Comparison of ENCODE assay signal across 15 mouse cellular contexts in the genomic region with DNA sequence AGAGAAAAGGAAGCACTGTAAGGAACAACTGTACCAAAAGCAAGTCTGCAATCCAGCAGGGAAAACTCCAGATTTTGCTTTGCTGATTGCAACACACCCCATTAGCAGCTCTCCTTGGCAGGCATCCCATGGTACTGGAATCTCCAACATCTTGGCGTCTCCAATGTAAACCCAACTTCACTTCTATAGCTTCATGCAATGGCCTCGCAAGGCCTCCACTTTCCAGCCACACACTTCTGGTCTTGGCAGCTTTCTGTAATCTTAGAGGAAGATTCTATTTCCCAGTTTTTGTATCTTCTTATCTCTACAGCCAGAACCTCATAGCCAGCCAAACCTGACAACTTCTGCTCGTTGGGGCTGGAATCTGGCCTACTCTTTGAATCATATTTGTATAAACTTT. TPM values are rescaled to one million over a fixed set of nuclear protein-coding genes. Genes with fewer than 3 reads are reported as not detected.
DNase-seq lines count a peak whose midpoint lies in the region; ATAC-seq and TF ChIP-seq lines count a peak whose summit lies in the region.
"Had no signal": no experiment of that assay in that cellular context is flagged by ENCODE, and none has a peak within 500 bp of the region (broad histone marks: within the 10 kb centered on the region; RNA-seq: fewer than 3 reads in every experiment).

No protein-coding gene starts in this region.

- peak; percentile 95 for ATAC-seq in lung, embryonic 14.5 days (ENCODE audit: insufficient read depth)
- ATAC-seq in monocyte, adult 5-6 weeks (replicated peaks; ENCODE audit: insufficient number of reproducible peaks, low FRiP score, low TSS enrichment, poor library complexity, severe bottlenecking) = no peak
- ATAC-seq: forebrain, embryonic 15.5 days; midbrain, embryonic 16.5 days had no signal

- intact Hi-C loops in gastrocnemius, adult 2 months (cut with DNase I) = no loop called here

- 46% methylated on average over 3 of the region's 3 CpGs for WGBS in lung, embryonic 14.5 days

- H3ac ChIP-seq in C2C12 (ENCODE audit: control insufficient read depth, insufficient read length, low read depth) = no peak overlapping the region

- no peak overlapping the region for H3K4me3 ChIP-seq in gastrocnemius, adult 2 months
- no peak overlapping the region for H3K4me3 ChIP-seq in C2C12 (ENCODE audit: insufficient read depth, poor library complexity, severe bottlenecking)
- H3K4me3 ChIP-seq in lung, embryonic 14.5 days (ENCODE audit: low read depth, low read length) = no peak overlapping the region
- H3K4me3 ChIP-seq: forebrain, embryonic 15.5 days; hindbrain, embryonic 12.5 days; limb, embryonic 15.5 days had no signal

- H3K4me1 ChIP-seq in lung, embryonic 14.5 days (ENCODE audit: insufficient read depth) = no peaks in the 10 kb centered on the region
- H3K4me1 ChIP-seq: hindbrain, embryonic 12.5 days; limb, embryonic 15.5 days had no signal

- H3K27ac ChIP-seq in gastrocnemius, adult 2 months = no peak overlapping the region
- 0 out of 2 replicates have a peak overlapping the region, but pooled peaks have one; percentile 14 for H3K27ac ChIP-seq in lung, embryonic 14.5 days (ENCODE audit: low read depth)
- H3K27ac ChIP-seq: forebrain, embryonic 15.5 days; hindbrain, embryonic 12.5 days; limb, embryonic 15.5 days had no signal

- H3K4me2 ChIP-seq in lung, embryonic 14.5 days = no peak overlapping the region
- H3K4me2 ChIP-seq: forebrain, embryonic 15.5 days; hindbrain, embryonic 12.5 days; limb, embryonic 15.5 days had no signal

- H3K9me3 ChIP-seq in lung, embryonic 14.5 days (ENCODE audit: low read depth, low read length) = no peaks in the 10 kb centered on the region
- H3K9me3 ChIP-seq: forebrain, embryonic 15.5 days; limb, embryonic 15.5 days had no signal

- no peaks in the 10 kb centered on the region for H3K36me3 ChIP-seq in C2C12 (ENCODE audit: control insufficient read depth, insufficient read depth)
- H3K36me3 ChIP-seq in lung, embryonic 14.5 days (ENCODE audit: insufficient read depth) = no peaks in the 10 kb centered on the region
- H3K36me3 ChIP-seq: forebrain, embryonic 15.5 days; limb, embryonic 15.5 days had no signal

- no peak for TF ChIP-seq POLR2A in brain, embryonic 14.5 days (IDR thresholded peaks at IDR 0.05; ENCODE audit: borderline replicate concordance, extremely low read depth, insufficient read depth, insufficient read length, poor library complexity, severe bottlenecking)

- no peaks in the 10 kb centered on the region for H3K27me3 ChIP-seq in C2C12 (ENCODE audit: control insufficient read depth, insufficient read depth, insufficient read length)
- H3K27me3 ChIP-seq in lung, embryonic 14.5 days (ENCODE audit: insufficient read depth, low read length) = no peaks in the 10 kb centered on the region
- H3K27me3 ChIP-seq: CH12.LX; forebrain, embryonic 15.5 days; hindbrain, embryonic 12.5 days; limb, embryonic 15.5 days had no signal

- no peaks in the 10 kb centered on the region for H3K79me3 ChIP-seq in C2C12 (ENCODE audit: low read depth)

- TF ChIP-seq CTCF in gastrocnemius, adult 2 months (IDR thresholded peaks at IDR 0.05) = no peak
- TF ChIP-seq CTCF in C2C12 (IDR thresholded peaks at IDR 0.05; ENCODE audit: control insufficient read depth, insufficient read depth, insufficient read length) = no peak
- no peak for TF ChIP-seq CTCF in brain, embryonic 14.5 days (IDR thresholded peaks at IDR 0.05; ENCODE audit: borderline replicate concordance, extremely low read depth, insufficient read depth, insufficient read length)
- no peak for TF ChIP-seq CTCF in lung, embryonic 14.5 days (IDR thresholded peaks at IDR 0.05; ENCODE audit: low read depth)

- peak; percentile 42 for DNase-seq in gastrocnemius, adult 2 months
- DNase-seq in gastrocnemius, adult 8-10 months (ENCODE audit: low spot score in 2 of 2) = no peak
- peak; percentile 57 for DNase-seq in brain, embryonic 14.5 days (ENCODE audit: low read depth)
- DNase-seq in lung, embryonic 14.5 days = peak; percentile 95
- DNase-seq in B cell, adult 2 months = no peak
- no peak for DNase-seq in thymus, postnatal 25 days

- H3K9ac ChIP-seq in lung, embryonic 14.5 days = no peak overlapping the region
- H3K9ac ChIP-seq: forebrain, embryonic 15.5 days; hindbrain, embryonic 12.5 days; limb, embryonic 15.5 days had no signal

- no peaks in the 10 kb centered on the region for H3K79me2 ChIP-seq in C2C12 (ENCODE audit: control insufficient read depth, insufficient read depth)

TF ChIP-seq in C2C12, 6 proteins besides CTCF, POLR2A, EP300 and RAD21:
- TF ChIP-seq MYOG (IDR thresholded peaks at IDR 0.05; ENCODE audit: control insufficient read depth, extremely low read depth, insufficient read length) = no peak
- no peak for TF ChIP-seq FOSL1 (IDR thresholded peaks at IDR 0.05; ENCODE audit: insufficient read depth, low read length, poor library complexity, severe bottlenecking)
- TF ChIP-seq MYOD1 (IDR thresholded peaks at IDR 0.05; ENCODE audit: control insufficient read depth, insufficient read length, low read depth) = no peak
- TF ChIP-seq USF1 (IDR thresholded peaks at IDR 0.05; ENCODE audit: low read depth) = no peak
- peak; percentile 5 for TF ChIP-seq CEBPB (IDR thresholded peaks at IDR 0.05; ENCODE audit: low read depth)
- no peak for TF ChIP-seq MAX (IDR thresholded peaks at IDR 0.05)

RNA-seq across cellular contexts. Expression of gene Gimd1, which starts 22.2 kb away (rescaled TPM):
- not detected for total RNA-seq in gastrocnemius, adult 2 months (2021)
- not detected for total RNA-seq in gastrocnemius, adult 8-10 months (2022)
- polyA plus RNA-seq in C2C12 (2012; fragmentation: generic; extraction: Trizol) = not detected
- not detected in 2 replicates for polyA plus RNA-seq in brain, embryonic 14.5 days (2012; rRNA removed)
- polyA plus RNA-seq in lung, embryonic 14.5 days (2014; fragmentation: Nextera tagmentation; extraction: Ambion mirVana) = not detected in 2 replicates
- not detected in 3 replicates for total RNA-seq in monocyte, adult 5-6 weeks (2017)
- total RNA-seq: CH12.LX; layer of hippocampus, adult 18-20 months had no signal
- polyA plus RNA-seq: forebrain, embryonic 15.5 days; hindbrain, embryonic 12.5 days; limb, embryonic 15.5 days; midbrain, embryonic 16.5 days; stomach, embryonic 14.5 days had no signal

RNA-seq across cellular contexts. Expression of gene Tbck, which starts 32.2 kb away (rescaled TPM):
- total RNA-seq in gastrocnemius, adult 2 months (2021) = 1 to 10 TPM; 9.6 to 9.8 TPM
- 10 to 100 TPM in 1 of 4 experiments, 1 to 10 TPM in 3; 8.4 to 10.4 (median 9.2) TPM for total RNA-seq in gastrocnemius, adult 8-10 months (2022)
- 2.5 TPM for polyA plus RNA-seq in C2C12 (2012; fragmentation: generic; extraction: Trizol)
- polyA plus RNA-seq in brain, embryonic 14.5 days (2012; rRNA removed) = 7.4 and 13.4 TPM in 2 replicates
- 19.0 and 19.6 TPM in 2 replicates for polyA plus RNA-seq in lung, embryonic 14.5 days (2014; fragmentation: Nextera tagmentation; extraction: Ambion mirVana)
- 18.7 to 33.3 TPM (median 19.9 TPM) in 3 replicates for total RNA-seq in monocyte, adult 5-6 weeks (2017)

RNA-seq across cellular contexts. Expression of gene Aimp1, which starts 32.4 kb away (rescaled TPM):
- total RNA-seq in gastrocnemius, adult 2 months (2021) = 10 to 100 TPM; 75.0 to 77.1 TPM
- total RNA-seq in gastrocnemius, adult 8-10 months (2022) = 10 to 100 TPM; 71.3 to 84.4 (median 75.4) TPM
- 92.5 TPM for polyA plus RNA-seq in C2C12 (2012; fragmentation: generic; extraction: Trizol)
- 57.1 and 59.1 TPM in 2 replicates for polyA plus RNA-seq in brain, embryonic 14.5 days (2012; rRNA removed)
- polyA plus RNA-seq in lung, embryonic 14.5 days (2014; fragmentation: Nextera tagmentation; extraction: Ambion mirVana) = 77.4 and 79.5 TPM in 2 replicates
- 81.9 to 113 TPM (median 96.3 TPM) in 3 replicates for total RNA-seq in monocyte, adult 5-6 weeks (2017)

Comparison
In these comparisons a context has a peak if more than half of its experiments do, and no peak if none do; other contexts are left out.
1. DNase-seq: peak in gastrocnemius, adult 2 months (single experiment), brain, embryonic 14.5 days (single experiment) and lung, embryonic 14.5 days (single experiment); none in gastrocnemius, adult 8-10 months (0 of 2), B cell, adult 2 months (0 of 2) and thymus, postnatal 25 days (single experiment).